Mouse (Mus musculus): ENCODE measurements around the gene Fgfr2.
"Not testable (repeated sequence)": the region's sequence is repeated elsewhere in the genome, so short reads cannot be mapped to it uniquely, and the experiment has no call there.

Fgfr2 gene

DNA sequence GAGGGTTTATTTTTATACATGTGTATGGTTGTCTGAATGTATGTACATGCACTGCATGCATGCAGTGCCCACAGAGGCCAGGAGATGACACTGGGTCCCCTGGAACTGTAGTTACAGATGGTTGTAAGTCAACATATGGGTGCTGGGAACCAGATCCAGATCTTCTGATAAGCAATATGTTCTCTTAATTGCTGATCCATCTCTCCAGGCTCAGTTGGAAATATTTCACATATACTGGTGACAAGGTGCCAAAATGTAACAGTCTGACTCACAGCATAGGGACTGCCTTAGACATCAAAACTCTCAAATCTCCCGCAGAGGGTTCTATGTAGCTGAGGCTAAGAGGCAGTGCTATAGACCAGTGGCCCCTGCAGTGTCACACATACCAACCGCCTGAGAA lies 646.7 kb downstream of the Fgfr2 start:
- DNase-seq, result no peak

DNA sequence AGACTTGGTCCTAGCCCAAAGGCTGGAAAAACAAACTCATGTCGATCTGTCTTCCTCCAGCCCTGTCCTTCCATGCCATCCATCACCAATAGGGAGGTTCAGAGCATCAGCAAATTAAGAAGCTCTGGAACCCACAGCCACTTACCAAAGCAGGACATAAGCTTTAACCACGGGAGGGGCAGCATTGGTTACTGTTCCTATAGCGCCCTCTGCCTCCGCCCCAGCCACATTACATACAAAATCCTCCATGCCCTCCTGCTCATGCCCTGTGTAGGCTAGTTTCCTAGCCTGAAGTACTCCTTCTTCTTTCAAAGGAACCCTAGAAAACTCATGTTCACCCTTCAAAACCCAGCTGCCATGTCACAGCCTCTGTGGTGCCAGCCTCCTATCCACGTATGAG lies 648.1 kb downstream of the Fgfr2 start:
- peak; percentile 78 for DNase-seq

DNA sequence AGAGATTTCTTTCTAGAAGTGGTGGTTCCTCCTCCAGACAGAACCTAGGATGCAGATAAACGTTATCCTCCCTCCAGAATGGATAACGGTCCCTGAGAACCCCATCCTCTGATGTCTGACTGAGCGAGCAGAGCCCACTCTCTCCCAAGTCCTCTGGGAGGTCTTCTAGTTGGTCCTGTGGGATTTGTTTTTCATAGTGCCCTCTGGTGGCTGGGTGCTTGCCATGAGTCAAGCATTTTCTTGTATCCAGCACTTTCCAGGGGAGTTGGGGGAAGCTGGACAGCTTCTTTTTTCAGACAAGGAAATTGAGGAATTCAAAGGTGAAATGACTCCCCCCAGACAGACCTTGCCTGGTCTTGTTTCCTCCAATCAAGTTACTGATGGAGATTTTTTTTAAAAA lies 651.8 kb downstream of the Fgfr2 start:
- peak; percentile 25 for DNase-seq

DNA sequence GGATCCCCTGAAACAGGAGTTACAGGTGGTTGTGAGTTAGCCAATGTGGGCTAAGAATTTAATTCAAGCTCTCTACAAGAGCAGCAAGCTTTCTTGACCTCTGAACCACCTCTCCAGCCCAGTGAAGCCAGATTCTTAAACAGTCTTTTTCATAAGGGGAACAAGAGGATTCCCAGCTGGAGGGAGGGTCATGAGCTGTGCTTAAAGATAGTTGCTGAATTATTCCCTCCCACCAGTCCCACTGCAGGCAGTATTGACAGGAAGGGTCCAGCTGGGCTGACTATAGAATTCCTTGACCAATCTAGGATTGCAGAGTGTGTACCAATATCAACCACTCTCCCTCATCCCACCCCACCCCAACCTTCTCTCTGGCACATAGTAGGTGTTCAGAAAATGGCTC lies 654.8 kb downstream of the Fgfr2 start:
- no peak for DNase-seq

DNA sequence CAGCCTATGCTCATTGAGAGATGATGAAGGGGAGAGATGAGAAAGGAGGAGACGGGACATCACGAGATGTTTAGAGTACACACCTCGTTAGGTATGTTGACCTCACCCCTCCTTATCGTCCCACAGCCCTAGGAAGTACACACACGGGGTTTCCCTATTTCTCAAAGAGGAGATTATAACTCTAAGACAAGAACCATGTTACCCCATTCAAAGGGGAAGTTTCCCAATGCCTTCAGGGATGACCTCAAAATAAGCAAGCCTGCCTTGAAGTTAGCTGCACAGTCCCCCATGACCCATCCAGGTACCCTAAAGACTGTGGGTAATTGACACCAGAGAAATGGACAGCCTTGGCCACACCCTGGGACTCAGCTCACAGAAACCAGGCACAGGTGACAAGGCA lies 657.3 kb downstream of the Fgfr2 start:
- DNase-seq, result no peak

GRCm38 (mm10) chr7:132464894-132465293 lies 658.3 kb downstream of the Fgfr2 start:
- DNase-seq, result no peak

DNA sequence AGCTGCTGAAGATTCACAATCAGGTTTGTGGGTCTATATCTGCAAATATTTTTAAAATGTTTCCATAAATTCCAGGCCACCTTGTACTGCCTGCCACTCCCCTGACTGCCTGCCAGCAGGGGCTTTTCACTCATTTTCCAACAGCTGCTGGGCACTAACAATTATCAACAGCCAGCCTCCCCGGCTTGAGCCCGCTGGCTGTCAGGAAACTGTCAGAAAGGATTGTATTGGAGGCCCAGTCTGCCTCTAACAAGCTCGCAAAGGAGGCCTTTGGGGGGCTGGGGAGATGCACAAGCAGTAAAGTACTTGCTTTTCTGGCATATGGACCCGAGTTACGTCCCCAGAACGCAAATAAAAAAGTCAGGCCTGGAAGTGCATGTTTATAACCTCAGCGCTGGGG lies 664.7 kb downstream of the Fgfr2 start:
- no peak for DNase-seq

- no peak for DNase-seq
Measured at GRCm38 (mm10) chr7:132455071-132455720, 668.0 kb downstream of the Fgfr2 start.

DNA sequence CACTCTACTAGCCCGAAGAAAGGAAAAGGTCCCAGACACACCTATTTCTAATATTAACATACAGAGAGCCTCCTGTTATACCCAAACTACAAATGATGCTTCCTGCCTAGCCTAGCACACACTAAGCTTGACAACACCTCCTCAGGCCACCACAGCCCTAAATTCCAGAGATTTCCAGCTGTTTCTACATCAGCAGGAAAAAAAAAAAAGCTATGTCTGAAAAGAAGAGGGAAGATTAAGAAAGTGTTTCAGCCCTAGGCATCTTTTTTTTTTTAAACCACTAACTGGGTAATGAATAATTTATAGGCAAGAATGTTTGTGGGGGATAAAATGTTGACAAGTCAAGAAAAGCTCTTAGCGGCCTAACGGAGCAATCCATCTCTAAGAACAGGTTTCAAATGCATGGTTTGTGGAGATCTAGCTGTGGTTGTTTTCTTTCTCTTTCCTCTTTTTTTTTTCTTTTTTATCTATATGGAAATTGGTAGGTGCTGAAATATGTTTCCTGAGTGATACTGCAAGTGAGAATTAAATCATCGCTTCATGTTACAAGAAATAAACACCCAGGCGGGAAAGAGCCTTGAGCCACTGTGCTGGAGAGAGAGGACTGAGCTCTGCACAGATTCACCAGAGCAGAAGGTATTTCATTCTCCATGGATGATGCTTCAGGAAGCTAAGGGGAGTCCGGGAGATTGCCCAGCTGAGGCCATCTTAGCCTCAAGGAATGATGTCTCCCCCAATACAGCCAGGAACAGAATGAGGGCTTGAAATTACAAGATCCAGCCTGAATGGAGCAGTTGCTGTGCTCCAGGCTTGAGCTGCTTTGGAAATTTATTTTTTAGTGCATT lies 673.0 kb downstream of the Fgfr2 start:
- no peak for DNase-seq

- DNase-seq, result no peak
Measured at GRCm38 (mm10) chr7:132448511-132449154, 674.5 kb downstream of the Fgfr2 start.

GRCm38 (mm10) chr7:132447558-132447957 lies 675.6 kb downstream of the Fgfr2 start:
- DNase-seq, result no peak

GRCm38 (mm10) chr7:132446841-132447240 lies 676.3 kb downstream of the Fgfr2 start:
- DNase-seq, result peak; percentile 77

DNA sequence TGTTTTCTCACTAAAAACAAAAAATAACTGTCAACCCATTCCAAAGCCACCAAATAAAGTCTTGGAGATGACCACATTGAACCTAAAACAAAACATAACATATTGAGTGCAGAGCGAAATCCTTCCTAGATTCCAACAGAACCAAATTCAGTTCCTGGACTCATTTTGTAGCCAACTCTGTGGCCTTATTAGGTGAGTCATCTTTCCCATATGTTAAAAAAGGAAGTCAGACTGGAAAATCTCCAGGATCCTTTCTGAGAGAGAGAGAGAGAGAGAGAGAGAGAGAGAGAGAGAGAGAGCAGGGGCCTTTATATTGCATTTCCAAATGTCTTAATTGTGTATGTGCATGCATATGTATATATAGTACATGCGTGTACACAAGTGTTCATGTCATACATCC lies 678.9 kb downstream of the Fgfr2 start:
- DNase-seq, result peak; percentile 75

- DNase-seq, result no peak
Measured at GRCm38 (mm10) chr7:132443769-132444168, 679.4 kb downstream of the Fgfr2 start.

DNA sequence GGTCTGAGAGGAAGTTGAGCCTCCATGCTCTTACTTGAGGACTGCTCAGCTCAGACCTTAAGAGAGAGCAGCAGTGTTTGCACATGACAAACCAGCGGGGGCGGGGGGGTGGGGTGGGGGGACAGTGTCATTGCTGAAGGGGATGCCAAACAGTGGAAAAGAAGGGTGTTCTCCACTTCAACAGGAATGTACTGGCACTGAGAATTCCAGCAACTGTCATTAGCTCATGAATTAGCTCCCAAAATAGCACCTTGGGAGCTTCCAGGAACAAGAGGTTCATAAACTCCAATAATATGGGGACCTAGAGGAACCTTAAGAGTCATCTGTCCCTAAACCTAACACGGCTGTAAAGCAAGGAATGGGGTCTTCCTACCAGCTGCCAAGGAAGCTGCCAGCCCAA lies 680.0 kb downstream of the Fgfr2 start:
- DNase-seq, result no peak

GRCm38 (mm10) chr7:132442133-132442763 lies 680.9 kb downstream of the Fgfr2 start:
- not testable (repeated sequence) for DNase-seq

DNA sequence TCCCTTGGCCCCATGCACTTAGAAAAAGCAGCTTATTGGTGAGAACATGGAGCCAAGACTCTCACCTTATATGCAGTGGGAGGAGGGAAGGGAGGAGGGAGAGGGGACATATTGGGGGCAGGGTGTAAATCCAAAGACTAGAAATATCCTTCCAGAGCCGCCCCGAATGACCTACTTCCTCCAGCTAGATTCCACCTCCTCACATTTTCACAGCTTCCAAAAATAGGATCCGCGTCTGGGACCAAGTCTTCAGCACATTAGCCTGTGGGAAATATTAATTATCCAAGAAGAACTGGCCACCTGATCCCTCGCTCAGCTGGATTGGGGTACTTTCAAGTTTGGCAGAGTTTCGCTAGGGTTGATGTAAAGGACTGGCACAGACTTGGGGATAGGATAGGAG lies 683.2 kb downstream of the Fgfr2 start:
- DNase-seq, result no peak

DNA sequence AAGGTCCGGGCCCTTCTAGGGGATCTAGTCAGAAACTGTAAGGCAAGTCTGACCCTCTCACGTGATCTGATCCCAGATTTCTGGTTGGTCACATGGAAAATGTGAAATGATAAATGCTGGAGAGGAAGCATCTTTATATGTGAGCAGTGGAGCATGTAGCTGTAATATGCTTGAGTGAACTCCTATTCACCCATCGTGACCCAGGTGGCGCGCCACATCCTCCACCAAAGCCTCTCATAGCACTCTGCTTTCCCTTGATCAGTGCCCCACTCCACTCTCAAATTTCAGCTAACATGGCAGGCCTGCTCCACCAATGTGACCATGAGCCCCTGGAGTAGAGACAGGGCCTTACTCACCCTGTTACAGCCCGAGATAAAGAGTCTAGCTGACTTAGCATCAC lies 685.1 kb downstream of the Fgfr2 start:
- DNase-seq, result no peak

DNA sequence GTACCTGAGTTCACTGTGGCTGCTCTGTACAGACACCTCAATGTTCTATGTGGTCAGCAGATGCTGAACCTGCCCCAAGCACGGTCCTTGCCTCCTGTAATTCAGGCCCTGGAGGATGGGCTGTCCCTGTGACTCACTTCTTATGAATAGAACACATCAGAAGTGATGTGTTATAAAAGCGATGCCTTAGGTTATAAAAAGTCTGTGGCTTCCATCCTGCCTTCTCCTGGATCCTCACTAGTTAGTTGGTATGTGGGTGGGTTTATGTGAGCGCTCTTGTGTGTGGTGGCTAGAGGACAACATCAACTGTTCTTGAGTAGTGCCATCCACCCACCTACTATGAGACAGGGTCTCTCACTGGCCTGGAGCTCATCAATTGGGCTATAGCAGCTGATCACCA lies 685.7 kb downstream of the Fgfr2 start:
- DNase-seq, result no peak

DNA sequence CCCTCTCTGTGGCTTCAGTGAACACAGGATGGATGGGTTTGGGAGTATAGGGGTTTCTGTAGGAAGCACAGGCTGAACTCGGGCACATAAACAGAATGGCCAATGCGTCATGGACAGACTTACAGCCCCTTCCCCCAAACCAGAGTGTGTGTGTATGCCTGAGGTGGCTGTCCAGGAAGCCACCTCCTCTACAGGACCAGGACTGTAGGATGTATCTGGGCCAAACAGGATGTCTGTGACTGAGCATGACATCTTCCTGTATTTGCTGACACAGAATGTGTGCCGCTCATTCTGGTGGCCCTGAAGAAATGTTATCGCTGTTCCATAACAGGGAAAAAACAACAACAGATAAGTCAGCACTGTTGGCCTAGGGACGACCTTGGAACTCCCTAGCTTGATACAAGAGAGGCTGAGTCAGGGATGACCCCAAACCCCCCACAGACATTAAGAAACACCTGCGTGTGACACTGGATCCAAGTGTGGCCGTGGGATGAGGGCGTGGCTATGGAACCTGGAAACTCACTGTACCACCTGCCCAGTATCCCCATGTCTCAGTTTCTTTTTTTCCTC lies 687.6 kb downstream of the Fgfr2 start:
- no peak for DNase-seq

- no peak for DNase-seq
Measured at GRCm38 (mm10) chr7:132429324-132429723, 693.8 kb downstream of the Fgfr2 start.

- DNase-seq, result no peak
Measured at GRCm38 (mm10) chr7:132428308-132428707, 694.8 kb downstream of the Fgfr2 start.

GRCm38 (mm10) chr7:132426069-132426468 lies 697.1 kb downstream of the Fgfr2 start:
- DNase-seq, result no peak

Data from cerebellum, adult 9-10 months (tissue).